Mouse (Mus musculus) retina, embryonic 14.5 days (tissue): ENCODE measurements around the gene Prdx5.

Experiments used
- DNase-seq: peaks from one replicate; pipeline ENCODE4 v3.0.0-alpha.2; 2015; ENCODE audit warnings: low spot score

Prdx5 gene

GRCm38 (mm10) chr19:6909507-6910289 lies at the start of gene Prdx5, which contains the start of gene Trmt112:
Prdx5 (minus strand) TSS chr19:6910106.
Trmt112 (plus strand) TSS chr19:6909698.
- peak; percentile 93 for DNase-seq

- DNase-seq, result no peak
Observed at GRCm38 (mm10) chr19:6956461-6956860, 46.6 kb upstream of the Prdx5 start.

- DNase-seq, result no peak
Observed at GRCm38 (mm10) chr19:6955424-6955823, 45.5 kb upstream of the Prdx5 start.

- DNase-seq, result no peak
Observed at GRCm38 (mm10) chr19:6954046-6954445, 44.1 kb upstream of the Prdx5 start.

- DNase-seq, result no peak
Observed at GRCm38 (mm10) chr19:6952712-6953037, 42.8 kb upstream of the Prdx5 start.

- DNase-seq, result peak; percentile 57
Observed at GRCm38 (mm10) chr19:6951994-6952711, 42.2 kb upstream of the Prdx5 start.

- DNase-seq, result peak; percentile 94
Observed at GRCm38 (mm10) chr19:6951381-6951968, 41.6 kb upstream of the Prdx5 start.

GRCm38 (mm10) chr19:6950613-6951153 lies 40.8 kb upstream of the Prdx5 start:
- peak; percentile 78 for DNase-seq

- DNase-seq, result no peak
Observed at GRCm38 (mm10) chr19:6949951-6950350, 40.0 kb upstream of the Prdx5 start.

GRCm38 (mm10) chr19:6949532-6949931 lies 39.6 kb upstream of the Prdx5 start:
- no peak for DNase-seq

GRCm38 (mm10) chr19:6948186-6948585 lies 38.3 kb upstream of the Prdx5 start:
- DNase-seq, result no peak

- DNase-seq, result no peak
Observed at GRCm38 (mm10) chr19:6947742-6948141, 37.8 kb upstream of the Prdx5 start.

GRCm38 (mm10) chr19:6943709-6944108 lies 33.8 kb upstream of the Prdx5 start:
- no peak for DNase-seq

- DNase-seq, result no peak
Observed at GRCm38 (mm10) chr19:6942764-6943163, 32.9 kb upstream of the Prdx5 start.

GRCm38 (mm10) chr19:6942249-6942691 lies 32.4 kb upstream of the Prdx5 start, which contains the start of gene Gpr137:
Gpr137 (minus strand) TSS chr19:6942480.
- DNase-seq, result peak; percentile 93

- peak; percentile 96 for DNase-seq
Observed at GRCm38 (mm10) chr19:6941372-6942248, 31.7 kb upstream of the Prdx5 start, which contains the start of gene Bad. Bad (plus strand) TSS chr19:6941861.

GRCm38 (mm10) chr19:6940396-6941351 lies 30.8 kb upstream of the Prdx5 start:
- DNase-seq, result no peak

- DNase-seq, result no peak
Observed at GRCm38 (mm10) chr19:6939106-6940002, 29.4 kb upstream of the Prdx5 start.
